Mouse (Mus musculus): Measurements from ENCODE around the gene Cntnap5c. TPM values are rescaled to one million over a fixed set of nuclear protein-coding genes. Genes with fewer than 3 reads are reported as not detected.

Cntnap5c gene
- total RNA-seq, 1 experiment from 2014 or later: not detected

GRCm38 (mm10) chr17:57999080-57999479, 229.7 kb downstream of the Cntnap5c start:
- no peak for ATAC-seq (ENCODE audit: extremely low read depth, insufficient number of reproducible peaks, low FRiP score, poor library complexity, severe bottlenecking)

GRCm38 (mm10) chr17:58002845-58003244, 233.5 kb downstream of the Cntnap5c start:
- no peak for ATAC-seq (ENCODE audit: extremely low read depth, insufficient number of reproducible peaks, low FRiP score, poor library complexity, severe bottlenecking)

- ATAC-seq (ENCODE audit: extremely low read depth, insufficient number of reproducible peaks, low FRiP score, poor library complexity, severe bottlenecking): no peak
Measured at GRCm38 (mm10) chr17:58003322-58003721, 234.0 kb downstream of the Cntnap5c start.

- ATAC-seq (ENCODE audit: extremely low read depth, insufficient number of reproducible peaks, low FRiP score, poor library complexity, severe bottlenecking): no peak
Measured at GRCm38 (mm10) chr17:58004491-58004890, 235.1 kb downstream of the Cntnap5c start.

GRCm38 (mm10) chr17:58041178-58041577, 271.8 kb downstream of the Cntnap5c start:
- ATAC-seq (ENCODE audit: extremely low read depth, insufficient number of reproducible peaks, low FRiP score, poor library complexity, severe bottlenecking): no peak

GRCm38 (mm10) chr17:58045149-58045548, 275.8 kb downstream of the Cntnap5c start:
- ATAC-seq (ENCODE audit: extremely low read depth, insufficient number of reproducible peaks, low FRiP score, poor library complexity, severe bottlenecking): no peak

- ATAC-seq (ENCODE audit: extremely low read depth, insufficient number of reproducible peaks, low FRiP score, poor library complexity, severe bottlenecking): no peak
Measured at GRCm38 (mm10) chr17:58069912-58070311, 300.5 kb downstream of the Cntnap5c start.

- no peak for ATAC-seq (ENCODE audit: extremely low read depth, insufficient number of reproducible peaks, low FRiP score, poor library complexity, severe bottlenecking)
Measured at GRCm38 (mm10) chr17:58082676-58083075, 313.3 kb downstream of the Cntnap5c start.

- no peak for ATAC-seq (ENCODE audit: extremely low read depth, insufficient number of reproducible peaks, low FRiP score, poor library complexity, severe bottlenecking)
Measured at GRCm38 (mm10) chr17:58104505-58104904, 335.1 kb downstream of the Cntnap5c start.

GRCm38 (mm10) chr17:58107901-58108300, 338.5 kb downstream of the Cntnap5c start:
- ATAC-seq (ENCODE audit: extremely low read depth, insufficient number of reproducible peaks, low FRiP score, poor library complexity, severe bottlenecking): no peak

- ATAC-seq (ENCODE audit: extremely low read depth, insufficient number of reproducible peaks, low FRiP score, poor library complexity, severe bottlenecking): no peak
Measured at GRCm38 (mm10) chr17:58108335-58108734, 339.0 kb downstream of the Cntnap5c start.

- no peak for ATAC-seq (ENCODE audit: extremely low read depth, insufficient number of reproducible peaks, low FRiP score, poor library complexity, severe bottlenecking)
Measured at GRCm38 (mm10) chr17:58187171-58187570, 417.8 kb downstream of the Cntnap5c start.

- no peak for ATAC-seq (ENCODE audit: extremely low read depth, insufficient number of reproducible peaks, low FRiP score, poor library complexity, severe bottlenecking)
Measured at GRCm38 (mm10) chr17:58201148-58201547, 431.8 kb downstream of the Cntnap5c start.

- ATAC-seq (ENCODE audit: extremely low read depth, insufficient number of reproducible peaks, low FRiP score, poor library complexity, severe bottlenecking): no peak
Measured at GRCm38 (mm10) chr17:58268058-58268457, 498.7 kb downstream of the Cntnap5c start.

- ATAC-seq (ENCODE audit: extremely low read depth, insufficient number of reproducible peaks, low FRiP score, poor library complexity, severe bottlenecking): no peak
Measured at GRCm38 (mm10) chr17:58351310-58351709, 581.9 kb downstream of the Cntnap5c start.

GRCm38 (mm10) chr17:58356224-58356623, 586.9 kb downstream of the Cntnap5c start:
- ATAC-seq (ENCODE audit: extremely low read depth, insufficient number of reproducible peaks, low FRiP score, poor library complexity, severe bottlenecking): no peak

GRCm38 (mm10) chr17:58363582-58364267, 594.4 kb downstream of the Cntnap5c start:
- ATAC-seq (ENCODE audit: extremely low read depth, insufficient number of reproducible peaks, low FRiP score, poor library complexity, severe bottlenecking): no peak

GRCm38 (mm10) chr17:58370089-58370488, 600.7 kb downstream of the Cntnap5c start:
- no peak for ATAC-seq (ENCODE audit: extremely low read depth, insufficient number of reproducible peaks, low FRiP score, poor library complexity, severe bottlenecking)

- ATAC-seq (ENCODE audit: extremely low read depth, insufficient number of reproducible peaks, low FRiP score, poor library complexity, severe bottlenecking): no peak
Measured at GRCm38 (mm10) chr17:58407769-58408168, 638.4 kb downstream of the Cntnap5c start.

- no peak for ATAC-seq (ENCODE audit: extremely low read depth, insufficient number of reproducible peaks, low FRiP score, poor library complexity, severe bottlenecking)
Measured at GRCm38 (mm10) chr17:58408756-58409155, 639.4 kb downstream of the Cntnap5c start.

- ATAC-seq (ENCODE audit: extremely low read depth, insufficient number of reproducible peaks, low FRiP score, poor library complexity, severe bottlenecking): no peak
Measured at GRCm38 (mm10) chr17:58437443-58437842, 668.1 kb downstream of the Cntnap5c start.

Data from neutrophil, adult 5-6 weeks (primary cell).